Mouse (Mus musculus) ovary, adult 18-20 months (tissue): ENCODE results near the gene Vgf.
A peak's percentile ranks its signal among the peaks of the same experiment; 100 is the strongest.

Experiments used
- DNase-seq: peaks from one replicate; pipeline ENCODE4 v3.0.0; 2022; ENCODE audit warnings: low spot score, mixed read lengths

Gene Vgf

GRCm38 (mm10) chr5:137026092-137026491, at the start of gene Vgf:
Vgf (plus strand) TSS chr5:137026392.
- DNase-seq = no peak

GRCm38 (mm10) chr5:136977769-136978168, 48.4 kb upstream of the Vgf start:
- DNase-seq = no peak

GRCm38 (mm10) chr5:136979762-136980161, 46.4 kb upstream of the Vgf start:
- DNase-seq = no peak

- no peak for DNase-seq
These were observed 45.2 kb upstream of the Vgf start for GRCm38 (mm10) chr5:136980974-136981373.

GRCm38 (mm10) chr5:136982338-136982930, 43.8 kb upstream of the Vgf start:
- no peak for DNase-seq

- DNase-seq = no peak
These were observed 41.4 kb upstream of the Vgf start for GRCm38 (mm10) chr5:136984828-136985227.

GRCm38 (mm10) chr5:136986695-136987137, 39.5 kb upstream of the Vgf start, which contains the start of gene Plod3:
Plod3 (plus strand) TSS chr5:136987019.
- peak; percentile 96 for DNase-seq

- DNase-seq = peak; percentile 70
These were observed 38.9 kb upstream of the Vgf start for GRCm38 (mm10) chr5:136987138-136987933.

GRCm38 (mm10) chr5:136987934-136988271, 38.3 kb upstream of the Vgf start, which contains the start of gene Znhit1:
Znhit1 (minus strand) TSS chr5:136988021.
- no peak for DNase-seq

- no peak for DNase-seq
These were observed 37.8 kb upstream of the Vgf start for GRCm38 (mm10) chr5:136988420-136988819.

GRCm38 (mm10) chr5:136989801-136990200, 36.4 kb upstream of the Vgf start:
- no peak for DNase-seq

GRCm38 (mm10) chr5:136999449-136999848, 26.7 kb upstream of the Vgf start:
- DNase-seq = no peak

- no peak for DNase-seq
These were observed 25.6 kb upstream of the Vgf start for GRCm38 (mm10) chr5:137000612-137001011.

- no peak for DNase-seq
These were observed 18.9 kb upstream of the Vgf start for GRCm38 (mm10) chr5:137007276-137007675.

GRCm38 (mm10) chr5:137009988-137010387, 16.2 kb upstream of the Vgf start:
- no peak for DNase-seq

GRCm38 (mm10) chr5:137012401-137012950, 13.7 kb upstream of the Vgf start:
- DNase-seq = no peak

GRCm38 (mm10) chr5:137015913-137016312, 10.3 kb upstream of the Vgf start:
- no peak for DNase-seq

GRCm38 (mm10) chr5:137024318-137024717, 1.9 kb upstream of the Vgf start:
- DNase-seq = no peak

GRCm38 (mm10) chr5:137025132-137025531, 1.1 kb upstream of the Vgf start:
- DNase-seq = no peak

GRCm38 (mm10) chr5:137028561-137029272, 2.5 kb downstream of the Vgf start:
- DNase-seq = no peak

- no peak for DNase-seq
These were observed 3.0 kb downstream of the Vgf start for GRCm38 (mm10) chr5:137029273-137029585.

- DNase-seq = peak; percentile 83
These were observed 3.6 kb downstream of the Vgf start for GRCm38 (mm10) chr5:137029643-137030415.
